Mouse (Mus musculus): ENCODE data around the gene Map3k7cl. TPM values are rescaled to one million over a fixed set of nuclear protein-coding genes. Genes with fewer than 3 reads are reported as not detected.

Gene Map3k7cl
- 9.0 TPM for polyA plus RNA-seq (2014; fragmentation: Illumina TruSeq; extraction: RNeasy Lipid Tissue Mini Kit (QIAGEN cat#74804); ENCODE audit: low read depth, low replicate concordance)

GRCm38 (mm10) chr16:87552907-87553691, at the start of gene Map3k7cl:
Map3k7cl (plus strand) TSS chr16:87553330.

Other genes with a start within 250 kb of the Map3k7cl start
- 28.6 TPM for gene N6amt1, start 199.1 kb upstream of the Map3k7cl start, polyA plus RNA-seq (2014; fragmentation: Illumina TruSeq; extraction: RNeasy Lipid Tissue Mini Kit (QIAGEN cat#74804); ENCODE audit: low read depth, low replicate concordance)
- gene Ltn1, start 120.7 kb upstream of the Map3k7cl start, polyA plus RNA-seq (2014; fragmentation: Illumina TruSeq; extraction: RNeasy Lipid Tissue Mini Kit (QIAGEN cat#74804); ENCODE audit: low read depth, low replicate concordance) = 10.9 TPM
- 4.7 TPM for gene Rwdd2b, start 112.8 kb upstream of the Map3k7cl start, polyA plus RNA-seq (2014; fragmentation: Illumina TruSeq; extraction: RNeasy Lipid Tissue Mini Kit (QIAGEN cat#74804); ENCODE audit: low read depth, low replicate concordance)
- gene Usp16, start 98.6 kb upstream of the Map3k7cl start, polyA plus RNA-seq (2014; fragmentation: Illumina TruSeq; extraction: RNeasy Lipid Tissue Mini Kit (QIAGEN cat#74804); ENCODE audit: low read depth, low replicate concordance) = 41.0 TPM
- 109 TPM for gene Cct8, start 57.5 kb upstream of the Map3k7cl start, polyA plus RNA-seq (2014; fragmentation: Illumina TruSeq; extraction: RNeasy Lipid Tissue Mini Kit (QIAGEN cat#74804); ENCODE audit: low read depth, low replicate concordance)
- gene Bach1, start 145.6 kb downstream of the Map3k7cl start, polyA plus RNA-seq (2014; fragmentation: Illumina TruSeq; extraction: RNeasy Lipid Tissue Mini Kit (QIAGEN cat#74804); ENCODE audit: low read depth, low replicate concordance) = 13.5 TPM